Mouse (Mus musculus): ENCODE data around the gene Chst14. TPM values are rescaled to one million over a fixed set of nuclear protein-coding genes. Genes with fewer than 3 reads are reported as not detected.

The Chst14 gene
- polyA plus RNA-seq (2012; ENCODE audit: insufficient read depth, insufficient read length, missing spikeins): 4.2 and 4.7 TPM in 2 replicates

GRCm38 (mm10) chr2:118926361-118926997 is at the start of gene Chst14:
Gene Chst14 (plus strand): TSS chr2:118926496.
- H3K27ac ChIP-seq (replicated peaks; ENCODE audit: low read depth, low read length): no peak within 1 kb of the TSS
- H3K4me1 ChIP-seq (ENCODE audit: control insufficient read depth, insufficient read depth, insufficient read length, low read length): 0 out of 2 replicates have a peak, but pooled peaks cover 4% of the 10 kb centered on the region
- peak within 1 kb of the TSS; percentile 90 for H3K4me3 ChIP-seq (ENCODE audit: insufficient read depth, low read depth, low read length)

GRCm38 (mm10) chr2:118881019-118881418 is 45.3 kb upstream of the Chst14 start:
- H3K4me3 ChIP-seq (ENCODE audit: insufficient read depth, low read depth, low read length): no peak overlapping the region
- H3K4me1 ChIP-seq (ENCODE audit: control insufficient read depth, insufficient read depth, insufficient read length, low read length): no peaks in the 10 kb centered on the region
- H3K27ac ChIP-seq (replicated peaks; ENCODE audit: low read depth, low read length): 0 out of 2 replicates have a peak overlapping the region, but pooled peaks have one; percentile 32

GRCm38 (mm10) chr2:118881956-118882355 is 44.3 kb upstream of the Chst14 start:
- Histone ChIP-seq H3K4me3 (ENCODE audit: insufficient read depth, low read depth, low read length) (no peak overlapping the region), H3K27ac (replicated peaks; ENCODE audit: low read depth, low read length) (no peak overlapping the region), H3K4me1 (ENCODE audit: control insufficient read depth, insufficient read depth, insufficient read length, low read length) (no peaks in the 10 kb centered on the region)

- Histone ChIP-seq H3K4me1 (ENCODE audit: control insufficient read depth, insufficient read depth, insufficient read length, low read length) (peaks cover under 1% of the 10 kb centered on the region; the same call in 1 of the 2 replicates), H3K4me3 (ENCODE audit: insufficient read depth, low read depth, low read length) (peak overlapping the region; percentile 41), H3K27ac (replicated peaks; ENCODE audit: low read depth, low read length) (no peak overlapping the region; the same call in 1 of the 2 replicates)
These were observed 43.2 kb upstream of the Chst14 start for GRCm38 (mm10) chr2:118882840-118883679.

- H3K27ac ChIP-seq (replicated peaks; ENCODE audit: low read depth, low read length): no peak overlapping the region
- H3K4me1 ChIP-seq (ENCODE audit: control insufficient read depth, insufficient read depth, insufficient read length, low read length): peaks cover 3% of the 10 kb centered on the region; the same call in 1 of the 2 replicates
- H3K4me3 ChIP-seq (ENCODE audit: insufficient read depth, low read depth, low read length): no peak overlapping the region
These were observed 38.9 kb upstream of the Chst14 start for GRCm38 (mm10) chr2:118887440-118887839.

- Histone ChIP-seq H3K4me1 (ENCODE audit: control insufficient read depth, insufficient read depth, insufficient read length, low read length) (peaks cover 3% of the 10 kb centered on the region; the same call in 1 of the 2 replicates), H3K4me3 (ENCODE audit: insufficient read depth, low read depth, low read length) (no peak overlapping the region), H3K27ac (replicated peaks; ENCODE audit: low read depth, low read length) (no peak overlapping the region)
These were observed 38.3 kb upstream of the Chst14 start for GRCm38 (mm10) chr2:118887845-118888548.

GRCm38 (mm10) chr2:118891173-118891572 is 35.1 kb upstream of the Chst14 start:
- no peak overlapping the region for H3K4me3 ChIP-seq (ENCODE audit: insufficient read depth, low read depth, low read length)

GRCm38 (mm10) chr2:118895990-118896913 is 30.0 kb upstream of the Chst14 start:
- H3K27ac ChIP-seq (replicated peaks; ENCODE audit: low read depth, low read length): no peak overlapping the region
- no peaks in the 10 kb centered on the region; the same call in 1 of the 2 replicates for H3K4me1 ChIP-seq (ENCODE audit: control insufficient read depth, insufficient read depth, insufficient read length, low read length)
- H3K4me3 ChIP-seq (ENCODE audit: insufficient read depth, low read depth, low read length): peak overlapping the region; percentile 68

More at GRCm38 (mm10) chr2:118891173-118891572, 35.1 kb upstream of the Chst14 start:
- peaks cover 3% of the 10 kb centered on the region; the same call in 1 of the 2 replicates for H3K4me1 ChIP-seq (ENCODE audit: control insufficient read depth, insufficient read depth, insufficient read length, low read length)
- H3K27ac ChIP-seq (replicated peaks; ENCODE audit: low read depth, low read length): no peak overlapping the region

- H3K4me3 ChIP-seq (ENCODE audit: insufficient read depth, low read depth, low read length): peak overlapping the region; percentile 68
- H3K27ac ChIP-seq (replicated peaks; ENCODE audit: low read depth, low read length): no peak overlapping the region
- no peaks in the 10 kb centered on the region; the same call in 1 of the 2 replicates for H3K4me1 ChIP-seq (ENCODE audit: control insufficient read depth, insufficient read depth, insufficient read length, low read length)
These were observed 29.4 kb upstream of the Chst14 start for GRCm38 (mm10) chr2:118896914-118897291.

- no peaks in the 10 kb centered on the region; the same call in 1 of the 2 replicates for H3K4me1 ChIP-seq (ENCODE audit: control insufficient read depth, insufficient read depth, insufficient read length, low read length)
- H3K27ac ChIP-seq (replicated peaks; ENCODE audit: low read depth, low read length): no peak overlapping the region
- peak overlapping the region; percentile 68 for H3K4me3 ChIP-seq (ENCODE audit: insufficient read depth, low read depth, low read length)
These were observed 28.9 kb upstream of the Chst14 start for GRCm38 (mm10) chr2:118897392-118897791.

- Histone ChIP-seq H3K4me3 (ENCODE audit: insufficient read depth, low read depth, low read length) (no peak overlapping the region), H3K27ac (replicated peaks; ENCODE audit: low read depth, low read length) (no peak overlapping the region), H3K4me1 (ENCODE audit: control insufficient read depth, insufficient read depth, insufficient read length, low read length) (no peaks in the 10 kb centered on the region; the same call in 1 of the 2 replicates)
These were observed 28.5 kb upstream of the Chst14 start for GRCm38 (mm10) chr2:118897808-118898207.

- Histone ChIP-seq H3K4me1 (ENCODE audit: control insufficient read depth, insufficient read depth, insufficient read length, low read length) (no peaks in the 10 kb centered on the region; the same call in 1 of the 2 replicates), H3K27ac (replicated peaks; ENCODE audit: low read depth, low read length) (no peak overlapping the region)
These were observed 27.5 kb upstream of the Chst14 start for GRCm38 (mm10) chr2:118898771-118899170.

GRCm38 (mm10) chr2:118899306-118899705 is 27.0 kb upstream of the Chst14 start:
- H3K27ac ChIP-seq (replicated peaks; ENCODE audit: low read depth, low read length): no peak overlapping the region
- H3K4me3 ChIP-seq (ENCODE audit: insufficient read depth, low read depth, low read length): no peak overlapping the region
- peaks cover 2% of the 10 kb centered on the region for H3K4me1 ChIP-seq (ENCODE audit: control insufficient read depth, insufficient read depth, insufficient read length, low read length)

More at GRCm38 (mm10) chr2:118898771-118899170, 27.5 kb upstream of the Chst14 start:
- no peak overlapping the region for H3K4me3 ChIP-seq (ENCODE audit: insufficient read depth, low read depth, low read length)

All from brown adipose tissue, adult 24 weeks (tissue).